Mouse (Mus musculus) neural tube, embryonic 14.5 days (tissue): ENCODE measurements around the gene Exoc2. TPM values are rescaled to one million over a fixed set of nuclear protein-coding genes. Genes with fewer than 3 reads are reported as not detected.

Experiments used
- ATAC-seq: fragments of 200-750 bp; cut with Nextera tagmentation; 2 replicates; pipeline ENCODE4 v1.8.0; 2017; ENCODE audit warnings: low read depth, mild to moderate bottlenecking, moderate TSS enrichment, moderate library complexity
- H3K27ac ChIP-seq: fragments of 300-500 bp; sonication (generic); 2 replicates; pipeline ENCODE4 v1.5.1; 2014; ENCODE audit warnings: low read depth, mild to moderate bottlenecking, control low read depth, low read length, moderate library complexity, mixed read lengths
- H3K27me3 ChIP-seq: fragments of 300-500 bp; sonication (generic); 2 replicates; pipeline ENCODE4 v1.6.1; 2014; ENCODE audit warnings: low read length; ENCODE audit not compliant: control insufficient read depth, insufficient read depth
- H3K36me3 ChIP-seq: fragments of 300-500 bp; sonication (generic); 2 replicates; pipeline ENCODE4 v1.6.1; 2014; ENCODE audit warnings: low read length, mixed read lengths; ENCODE audit not compliant: control insufficient read depth, insufficient read depth
- H3K4me1 ChIP-seq: fragments of 300-500 bp; sonication (generic); 2 replicates; pipeline ENCODE4 v1.6.1; 2014; ENCODE audit warnings: low read length; ENCODE audit not compliant: control insufficient read depth, insufficient read depth
- H3K4me2 ChIP-seq: fragments of 300-500 bp; sonication (generic); 2 replicates; pipeline ENCODE4 v1.6.1; 2014; ENCODE audit warnings: mild to moderate bottlenecking, low read depth, low read length, control low read depth
- H3K4me3 ChIP-seq: fragments of 300-500 bp; sonication (generic); 2 replicates; pipeline ENCODE4 v1.5.1; 2014; ENCODE audit warnings: low read depth, low read length, control low read depth, mixed read lengths
- H3K9ac ChIP-seq: fragments of 300-500 bp; sonication (generic); replicated peaks from 2 replicates; pipeline ENCODE4 v1.6.1; 2014; ENCODE audit warnings: low read depth, mild to moderate bottlenecking, control low read depth, low read length, mixed read lengths
- H3K9me3 ChIP-seq: fragments of 300-500 bp; sonication (generic); 2 replicates; pipeline ENCODE4 v1.6.1; 2016; ENCODE audit warnings: low read length; ENCODE audit not compliant: control insufficient read depth
- WGBS: fragments of 180-500 bp; shearing (Covaris S2); extraction: QIAGEN DNeasy Blood & Tissue Kit; methylation state at CpG from one replicate; pipeline ENCODE4 v1.1.7; 2014; 5-methylcytosine and 5-hydroxymethylcytosine counted together
- polyA plus RNA-seq: library from polyadenylated mRNA; unstranded; fragments of >200 nt; fragmentation: Nextera tagmentation; extraction: Ambion mirVana; gene quantifications from 2 replicates; pipeline ENCODE4 v1.2.1, GENCODE M21; 2014

Exoc2 gene
- polyA plus RNA-seq, 1 experiment from 2014 or later: 56.3 TPM

DNA sequence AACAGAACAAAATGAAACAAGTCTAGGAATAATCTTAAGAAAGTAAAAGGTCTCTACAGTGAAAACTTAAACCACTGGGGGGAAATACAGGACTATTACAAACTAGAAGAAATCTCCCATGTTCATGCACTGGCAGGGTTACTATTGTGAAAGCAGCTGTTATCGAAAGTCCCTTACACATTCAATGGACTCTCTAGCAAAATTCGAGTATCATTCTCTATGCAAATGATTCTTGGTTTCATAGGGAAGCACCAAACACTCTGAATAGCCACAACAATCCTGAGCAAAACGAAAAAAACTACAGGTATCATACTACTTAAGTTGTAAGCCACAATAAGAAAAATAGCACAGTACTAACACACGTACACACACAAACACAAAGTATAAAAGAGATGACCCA, 52.0 kb downstream of the Exoc2 start:
- Histone ChIP-seq H3K9me3 (no peaks in the 10 kb centered on the region), H3K27ac (no peak overlapping the region), H3K4me3 (no peak overlapping the region), H3K27me3 (no peaks in the 10 kb centered on the region), H3K4me2 (no peak overlapping the region), H3K36me3 (peaks cover 7% of the 10 kb centered on the region; the same call in 1 of the 2 replicates), H3K9ac (no peak overlapping the region), H3K4me1 (no peaks in the 10 kb centered on the region)
- no peak for ATAC-seq
- 89% methylated on average over 4 of the region's 4 CpGs for WGBS

GRCm38 (mm10) chr13:30913757-30914156, 60.1 kb downstream of the Exoc2 start:
- Histone ChIP-seq H3K36me3 (0 out of 2 replicates have a peak, but pooled peaks cover 3% of the 10 kb centered on the region), H3K27me3 (no peaks in the 10 kb centered on the region), H3K4me1 (no peaks in the 10 kb centered on the region), H3K4me3 (no peak overlapping the region), H3K4me2 (no peak overlapping the region), H3K27ac (no peak overlapping the region), H3K9ac (no peak overlapping the region), H3K9me3 (no peaks in the 10 kb centered on the region)
- no peak for ATAC-seq

- Histone ChIP-seq H3K4me2 (no peak overlapping the region), H3K27me3 (no peaks in the 10 kb centered on the region), H3K27ac (no peak overlapping the region), H3K4me3 (no peak overlapping the region), H3K36me3 (0 out of 2 replicates have a peak, but pooled peaks cover 3% of the 10 kb centered on the region), H3K9me3 (no peaks in the 10 kb centered on the region), H3K4me1 (no peaks in the 10 kb centered on the region), H3K9ac (no peak overlapping the region)
- peak; percentile 38; the same call in 1 of the 2 replicates for ATAC-seq
- 42% methylated on average over 4 of the region's 4 CpGs for WGBS
Observed at GRCm38 (mm10) chr13:30913028-30913427, 60.9 kb downstream of the Exoc2 start.

- Histone ChIP-seq H3K9me3 (no peaks in the 10 kb centered on the region), H3K4me3 (no peak overlapping the region), H3K27ac (no peak overlapping the region), H3K9ac (no peak overlapping the region), H3K27me3 (no peaks in the 10 kb centered on the region), H3K4me1 (no peaks in the 10 kb centered on the region), H3K36me3 (0 out of 2 replicates have a peak, but pooled peaks cover 3% of the 10 kb centered on the region), H3K4me2 (no peak overlapping the region)
- 66% methylated on average over 5 of the region's 5 CpGs for WGBS
- no peak for ATAC-seq
Observed at GRCm38 (mm10) chr13:30911931-30912625, 61.8 kb downstream of the Exoc2 start.

GRCm38 (mm10) chr13:30910889-30911288, 63.0 kb downstream of the Exoc2 start:
- H3K36me3 ChIP-seq: 0 out of 2 replicates have a peak, but pooled peaks cover 3% of the 10 kb centered on the region
- H3K9ac ChIP-seq: no peak overlapping the region
- no peaks in the 10 kb centered on the region for H3K9me3 ChIP-seq
- no peak overlapping the region for H3K4me3 ChIP-seq
- no peaks in the 10 kb centered on the region for H3K27me3 ChIP-seq
- H3K4me1 ChIP-seq: no peaks in the 10 kb centered on the region
- H3K4me2 ChIP-seq: no peak overlapping the region
- WGBS: 80% methylated on average over 5 of the region's 5 CpGs
- H3K27ac ChIP-seq: no peak overlapping the region
- ATAC-seq: no peak

GRCm38 (mm10) chr13:30902286-30902685, 71.6 kb downstream of the Exoc2 start:
- H3K27me3 ChIP-seq: no peaks in the 10 kb centered on the region
- no peak overlapping the region for H3K27ac ChIP-seq
- 0 out of 2 replicates have a peak, but pooled peaks cover 4% of the 10 kb centered on the region for H3K36me3 ChIP-seq
- no peak overlapping the region for H3K4me2 ChIP-seq
- 57% methylated on average over 2 of the region's 2 CpGs for WGBS
- ATAC-seq: no peak
- no peaks in the 10 kb centered on the region for H3K9me3 ChIP-seq
- H3K4me3 ChIP-seq: no peak overlapping the region
- H3K4me1 ChIP-seq: no peaks in the 10 kb centered on the region
- H3K9ac ChIP-seq: no peak overlapping the region

DNA sequence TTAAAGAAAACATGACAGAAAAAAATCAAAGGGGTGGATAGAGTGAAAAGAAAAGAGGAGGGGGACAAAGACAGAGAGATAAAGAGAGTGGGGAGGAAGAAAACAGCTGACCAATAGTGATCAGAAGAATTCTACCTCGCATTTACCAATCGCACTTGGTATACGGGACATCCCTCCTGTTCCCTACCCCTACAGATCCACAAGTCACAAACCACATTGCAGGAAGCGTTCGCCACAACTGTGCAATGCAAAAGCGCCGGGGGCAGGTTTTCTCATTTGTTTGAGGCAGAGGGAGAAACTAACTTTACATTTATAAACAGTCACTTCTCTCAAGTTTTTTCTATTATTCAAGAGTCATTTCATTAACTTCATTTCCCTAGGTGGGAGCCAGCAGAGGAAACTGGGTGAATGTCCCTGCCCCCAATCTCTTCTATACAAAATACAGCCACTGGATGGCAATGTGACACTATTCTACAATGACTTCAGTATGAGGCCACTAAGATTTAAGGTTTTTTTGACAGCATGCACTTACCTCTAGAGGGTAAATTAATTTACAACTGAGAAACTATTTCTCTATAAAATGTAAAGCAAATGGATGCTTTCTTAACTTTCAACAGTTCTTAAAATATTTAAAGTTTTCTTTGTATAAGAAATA, 72.4 kb downstream of the Exoc2 start:
- 93% methylated on average over 7 of the region's 7 CpGs for WGBS
- Histone ChIP-seq H3K36me3 (0 out of 2 replicates have a peak, but pooled peaks cover 4% of the 10 kb centered on the region), H3K9ac (no peak overlapping the region), H3K4me3 (no peak overlapping the region), H3K4me2 (no peak overlapping the region), H3K4me1 (no peaks in the 10 kb centered on the region), H3K27me3 (no peaks in the 10 kb centered on the region), H3K27ac (no peak overlapping the region), H3K9me3 (no peaks in the 10 kb centered on the region)
- 0 out of 2 replicates have a peak, but pooled peaks have one; percentile 49 for ATAC-seq

GRCm38 (mm10) chr13:30894015-30894634, 79.8 kb downstream of the Exoc2 start:
- Histone ChIP-seq H3K4me2 (no peak overlapping the region), H3K36me3 (no peaks in the 10 kb centered on the region), H3K4me1 (no peaks in the 10 kb centered on the region), H3K27me3 (no peaks in the 10 kb centered on the region), H3K9ac (no peak overlapping the region), H3K4me3 (no peak overlapping the region), H3K9me3 (no peaks in the 10 kb centered on the region), H3K27ac (no peak overlapping the region)
- WGBS: 65% methylated on average over 6 of the region's 6 CpGs
- ATAC-seq: no peak

DNA sequence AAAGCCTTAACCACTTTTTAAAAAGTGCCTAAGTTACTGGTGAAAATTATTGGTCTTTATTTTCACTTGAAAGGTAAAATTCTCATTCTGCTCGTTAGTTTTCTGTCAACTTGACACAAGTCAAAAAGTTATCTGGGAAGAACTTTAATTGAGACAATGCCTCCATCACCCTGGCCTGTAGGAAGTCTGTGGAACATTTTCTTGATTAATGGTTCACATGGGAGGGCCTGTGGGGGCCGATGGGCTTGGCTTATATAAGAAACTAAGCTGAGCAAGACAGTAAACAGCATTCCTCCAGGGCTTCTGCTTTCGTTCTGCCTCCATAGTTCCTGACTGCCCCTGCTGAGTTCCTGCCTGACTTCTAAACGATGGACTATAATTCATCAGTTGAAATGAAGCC, 81.6 kb downstream of the Exoc2 start:
- no peaks in the 10 kb centered on the region for H3K27me3 ChIP-seq
- ATAC-seq: no peak
- no peak overlapping the region for H3K4me2 ChIP-seq
- H3K9ac ChIP-seq: no peak overlapping the region
- H3K4me3 ChIP-seq: no peak overlapping the region
- H3K27ac ChIP-seq: no peak overlapping the region
- no peaks in the 10 kb centered on the region for H3K9me3 ChIP-seq
- H3K4me1 ChIP-seq: no peaks in the 10 kb centered on the region
- WGBS: 52% methylated on average over 4 of the region's 4 CpGs
- H3K36me3 ChIP-seq: no peaks in the 10 kb centered on the region
